Mouse (Mus musculus): ENCODE results near the gene Gm28047. TPM values are rescaled to one million over a fixed set of nuclear protein-coding genes. Genes with fewer than 3 reads are reported as not detected.
"Not testable (repeated sequence)": the region's sequence is repeated elsewhere in the genome, so short reads cannot be mapped to it uniquely, and the experiment has no call there.

Gm28047 gene
- total RNA-seq, 2 experiments from 2014 or later, result 1.8 TPM; not detected in 1

- TF ChIP-seq CTCF (IDR thresholded peaks at IDR 0.05), result no peak
- Histone ChIP-seq H3K27ac (peak overlapping the region; percentile 90), H3K4me3 (peak overlapping the region; percentile 65)
- peak; percentile 43 for DNase-seq
- intact Hi-C loops (cut with DNase I), result loop anchor here (2.0 kb wide), 1 partner anchor 32 kb away; the partner anchor contains the start of genes Atf7 and Gm28047
Measured at GRCm38 (mm10) chr15:102656658-102657057, 31.8 kb upstream of the Gm28047 start.

DNA sequence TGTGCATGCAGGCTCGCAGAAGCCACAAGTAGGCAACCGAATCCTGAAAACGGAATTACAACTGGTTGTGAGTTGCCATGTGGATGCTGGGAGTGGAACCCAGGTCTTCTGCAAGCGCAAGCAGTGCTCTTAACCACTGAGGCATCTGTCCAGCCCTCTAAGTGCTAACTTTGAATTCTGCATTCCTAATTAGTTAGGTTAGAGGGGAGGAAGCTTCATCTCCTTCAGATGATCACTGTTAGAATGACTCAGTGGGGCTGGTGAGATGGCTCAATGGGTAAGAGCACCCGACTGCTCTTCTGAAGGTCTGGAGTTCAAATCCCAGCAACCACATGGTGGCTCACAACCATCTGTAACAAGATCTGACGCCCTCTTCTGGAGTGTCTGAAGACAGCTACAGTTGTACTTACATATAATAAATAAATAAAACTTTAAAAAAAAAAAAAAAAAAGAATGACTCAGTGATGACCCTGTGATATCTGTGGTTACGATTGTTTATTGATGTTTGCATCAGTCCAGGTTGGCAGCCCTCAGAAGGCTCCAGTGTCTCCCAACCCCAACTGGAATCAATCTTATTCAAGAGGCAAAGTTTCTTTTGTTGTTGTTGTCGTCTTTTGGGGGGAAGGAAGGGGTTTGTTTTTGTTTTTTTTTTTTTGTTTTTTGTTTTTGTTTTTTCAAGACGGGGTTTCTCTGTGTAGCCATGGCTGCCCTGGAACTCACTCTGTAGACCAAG, 27.2 kb upstream of the Gm28047 start:
- peak overlapping the region; percentile 70; the same call in 1 of the 2 replicates for H3K27ac ChIP-seq
- DNase-seq; intact Hi-C loops (cut with DNase I); H3K4me3 ChIP-seq: not testable (repeated sequence)

- intact Hi-C loops (cut with DNase I), result no loop called here
- DNase-seq, result peak; percentile 26
- peak overlapping the region; percentile 70 for H3K27ac ChIP-seq
- no peak for TF ChIP-seq CTCF (IDR thresholded peaks at IDR 0.05)
- H3K4me3 ChIP-seq, result no peak overlapping the region
Measured at GRCm38 (mm10) chr15:102651107-102651506, 26.2 kb upstream of the Gm28047 start.

GRCm38 (mm10) chr15:102635817-102636216, 10.9 kb upstream of the Gm28047 start:
- intact Hi-C loops (cut with DNase I), result no loop called here
- no peak overlapping the region for H3K27ac ChIP-seq
- no peak for TF ChIP-seq CTCF (IDR thresholded peaks at IDR 0.05)
- no peak for DNase-seq
- H3K4me3 ChIP-seq, result no peak overlapping the region

GRCm38 (mm10) chr15:102634684-102635083, 9.8 kb upstream of the Gm28047 start:
- no peak overlapping the region for H3K27ac ChIP-seq
- no peak for TF ChIP-seq CTCF (IDR thresholded peaks at IDR 0.05)
- intact Hi-C loops (cut with DNase I), result no loop called here

DNA sequence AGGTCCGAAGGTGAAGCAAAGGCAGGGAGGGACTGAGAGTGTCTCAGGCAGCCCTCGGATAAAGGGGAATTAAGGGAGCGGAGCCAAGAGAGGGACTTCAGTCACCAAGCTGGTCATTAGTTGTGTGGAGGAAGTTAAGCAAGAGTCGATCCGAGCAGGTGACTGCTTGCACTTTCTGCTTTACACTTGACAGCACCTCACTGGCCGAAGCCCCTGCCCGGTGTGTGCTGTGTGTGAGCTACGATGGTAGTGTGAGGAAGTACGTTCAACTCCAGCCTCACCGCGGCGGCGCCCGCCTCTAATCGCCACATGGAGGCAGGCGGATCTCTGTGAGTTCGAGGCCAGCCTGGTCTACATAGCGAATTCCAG, 804 bp upstream of the Gm28047 start:
- peak overlapping the region; percentile 78 for H3K4me3 ChIP-seq
- intact Hi-C loops (cut with DNase I), result loop anchor here (1.0 to 2.0 kb wide), 2 partner anchors 31 to 46 kb away; no protein-coding TSS in a partner anchor
- no peak for TF ChIP-seq CTCF (IDR thresholded peaks at IDR 0.05)
- peak; percentile 66 for DNase-seq
- peak overlapping the region; percentile 98 for H3K27ac ChIP-seq

More at GRCm38 (mm10) chr15:102634684-102635083, 9.8 kb upstream of the Gm28047 start:
- no peak overlapping the region for H3K4me3 ChIP-seq
- no peak for DNase-seq

- peak overlapping the region; percentile 78 for H3K4me3 ChIP-seq
- peak overlapping the region; percentile 98 for H3K27ac ChIP-seq
- DNase-seq, result peak; percentile 39
- no peak for TF ChIP-seq CTCF (IDR thresholded peaks at IDR 0.05)
- intact Hi-C loops (cut with DNase I), result loop anchor here (2.0 kb wide), 1 partner anchor 32 kb away; no protein-coding TSS in a partner anchor
Measured at GRCm38 (mm10) chr15:102624291-102624969, 437 bp downstream of the Gm28047 start.

GRCm38 (mm10) chr15:102623121-102623520, 1.7 kb downstream of the Gm28047 start:
- intact Hi-C loops (cut with DNase I), result no loop called here
- H3K4me3 ChIP-seq, result peak overlapping the region; percentile 78

DNA sequence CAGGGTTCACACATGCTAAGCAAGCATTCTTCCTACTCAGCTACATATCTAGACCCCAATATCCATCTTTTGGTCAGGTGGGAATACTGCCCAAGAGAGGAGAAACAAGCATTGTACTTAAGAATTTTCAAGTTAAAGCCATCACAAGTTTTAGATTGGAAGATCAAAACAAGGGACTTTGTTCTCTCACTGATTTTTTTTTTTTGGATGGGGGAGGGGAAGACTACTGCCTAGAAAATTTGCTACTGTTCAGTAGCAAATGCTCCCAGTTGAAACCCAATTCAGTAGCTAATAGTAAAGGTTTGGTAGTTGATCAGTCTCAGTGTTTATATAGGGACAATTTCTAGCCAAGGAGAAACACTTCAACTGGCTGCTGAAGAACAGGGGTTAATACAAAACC, 2.3 kb downstream of the Gm28047 start:
- intact Hi-C loops (cut with DNase I), result no loop called here
- no peak for DNase-seq
- TF ChIP-seq CTCF (IDR thresholded peaks at IDR 0.05), result no peak
- Histone ChIP-seq H3K4me3 (peak overlapping the region; percentile 78), H3K27ac (peak overlapping the region; percentile 46; the same call in 1 of the 2 replicates)

More at GRCm38 (mm10) chr15:102623121-102623520, 1.7 kb downstream of the Gm28047 start:
- DNase-seq, result no peak
- peak overlapping the region; percentile 98; the same call in 1 of the 2 replicates for H3K27ac ChIP-seq
- no peak for TF ChIP-seq CTCF (IDR thresholded peaks at IDR 0.05)

DNA sequence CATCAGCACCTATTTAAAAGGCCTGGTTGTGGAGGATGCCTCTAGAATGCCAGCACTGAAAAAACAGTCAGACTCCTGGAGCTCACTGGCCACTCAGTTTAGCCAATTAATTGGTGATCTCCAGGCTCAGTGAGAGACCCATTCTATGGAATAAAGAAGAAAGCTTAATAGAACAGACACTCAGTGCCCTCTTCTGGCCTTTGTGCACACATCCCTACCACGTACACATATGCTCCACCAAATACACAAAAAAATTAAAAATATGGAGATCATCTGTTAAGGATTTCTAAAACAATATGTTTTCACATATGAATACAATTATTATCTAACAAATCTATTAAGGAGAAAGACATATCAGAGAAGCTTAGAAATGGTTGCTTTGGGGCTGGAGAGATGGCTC, 4.1 kb downstream of the Gm28047 start:
- Histone ChIP-seq H3K4me3 (no peak overlapping the region), H3K27ac (no peak overlapping the region)
- intact Hi-C loops (cut with DNase I), result no loop called here
- TF ChIP-seq CTCF (IDR thresholded peaks at IDR 0.05), result peak; percentile 19; the same call in 1 of the 2 replicates
- DNase-seq, result no peak

GRCm38 (mm10) chr15:102619486-102619885, 5.4 kb downstream of the Gm28047 start:
- H3K4me3 ChIP-seq, result no peak overlapping the region
- no peak for TF ChIP-seq CTCF (IDR thresholded peaks at IDR 0.05)
- no peak overlapping the region for H3K27ac ChIP-seq
- DNase-seq, result no peak
- intact Hi-C loops (cut with DNase I), result no loop called here

- H3K4me3 ChIP-seq, result peak overlapping the region; percentile 30; the same call in 1 of the 2 replicates
- no peak for TF ChIP-seq CTCF (IDR thresholded peaks at IDR 0.05)
- DNase-seq, result no peak
- peak overlapping the region; percentile 60 for H3K27ac ChIP-seq
- intact Hi-C loops (cut with DNase I), result no loop called here
Measured at GRCm38 (mm10) chr15:102617654-102618053, 7.2 kb downstream of the Gm28047 start.

- intact Hi-C loops (cut with DNase I), result no loop called here
Measured at GRCm38 (mm10) chr15:102616174-102616573, 8.7 kb downstream of the Gm28047 start.

More at GRCm38 (mm10) chr15:102616174-102616573, 8.7 kb downstream of the Gm28047 start:
- no peak for TF ChIP-seq CTCF (IDR thresholded peaks at IDR 0.05)
- DNase-seq, result no peak
- Histone ChIP-seq H3K4me3 (no peak overlapping the region), H3K27ac (peak overlapping the region; percentile 20; the same call in 1 of the 2 replicates)

Data from gastrocnemius, adult 2 months (tissue).